Mouse (Mus musculus) heart, adult 2 months (tissue): ENCODE measurements around the gene Snd1.

Source experiments
- CTCF ChIP-seq: fragments of 200-600 bp; IDR thresholded peaks from 2 replicates; pipeline ENCODE4 v1.8.1; 2022; ENCODE audit warnings: antibody characterized with exemption, mild to moderate bottlenecking, moderate library complexity
- EP300 ChIP-seq: fragments of 200-500 bp; IDR thresholded peaks from 2 replicates; pipeline ENCODE4 v1.6.1; 2011; ENCODE audit warnings: low read depth, low read length, control low read depth; ENCODE audit not compliant: insufficient read depth

DNA sequence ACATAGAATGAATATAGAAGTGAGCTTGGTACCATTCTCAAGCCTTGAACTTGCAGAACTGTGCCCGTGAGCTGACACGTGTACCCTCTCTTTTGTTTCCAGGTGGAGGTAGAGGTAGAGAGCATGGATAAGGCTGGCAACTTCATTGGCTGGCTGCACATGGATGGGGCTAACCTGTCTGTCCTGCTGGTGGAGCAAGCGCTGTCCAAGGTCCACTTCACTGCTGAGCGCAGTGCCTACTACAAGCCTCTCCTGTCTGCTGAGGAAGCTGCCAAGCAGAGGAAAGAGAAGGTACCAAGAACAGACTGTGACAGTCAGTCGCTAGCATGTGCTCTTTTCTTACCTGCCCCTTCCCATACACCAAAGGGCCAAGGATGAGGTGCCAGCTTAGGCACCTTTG, 399.8 kb downstream of the Snd1 start:
- TF ChIP-seq EP300 = no peak
- TF ChIP-seq CTCF = no peak
